Mouse (Mus musculus) lung, postnatal 4 days (tissue): ENCODE data around the gene Rab2b.
"Not testable (repeated sequence)": the region's sequence is repeated elsewhere in the genome, so short reads cannot be mapped to it uniquely, and the experiment has no call there.

ENCODE experiments used
- DNase-seq, 2 experiments: peaks; one replicate each; pipeline ENCODE4 v3.0.0; 2021

Rab2b gene

GRCm38 (mm10) chr14:52278932-52279746 lies at the start of gene Rab2b, which contains the start of gene Tox4:
Gene Rab2b (minus strand): TSS chr14:52279545.
Gene Tox4 (plus strand): TSS chr14:52279146.
- DNase-seq, result peak; percentile 99

- no peak for DNase-seq
Observed at GRCm38 (mm10) chr14:52327910-52328812, 48.8 kb upstream of the Rab2b start, which contains the start of gene Sall2. Gene Sall2 (minus strand): TSS chr14:52328762.

GRCm38 (mm10) chr14:52327375-52327901 lies 48.1 kb upstream of the Rab2b start:
- DNase-seq, result no peak

- DNase-seq, result no peak
Observed at GRCm38 (mm10) chr14:52325890-52326289, 46.5 kb upstream of the Rab2b start.

- no peak for DNase-seq
Observed at GRCm38 (mm10) chr14:52319361-52319760, 40.0 kb upstream of the Rab2b start.

GRCm38 (mm10) chr14:52316441-52317225 lies 37.3 kb upstream of the Rab2b start:
- peak in 1 of 2 experiments; percentile 24 for DNase-seq

GRCm38 (mm10) chr14:52315792-52316440 lies 36.6 kb upstream of the Rab2b start:
- DNase-seq, result peak; percentile 73 to 82

GRCm38 (mm10) chr14:52315283-52315780 lies 36.0 kb upstream of the Rab2b start:
- DNase-seq, result no peak

GRCm38 (mm10) chr14:52314808-52315150 lies 35.4 kb upstream of the Rab2b start:
- peak; percentile 14 to 33 for DNase-seq

GRCm38 (mm10) chr14:52313931-52314807 lies 34.8 kb upstream of the Rab2b start:
- peak; percentile 16 to 27 for DNase-seq

- no peak for DNase-seq
Observed at GRCm38 (mm10) chr14:52310906-52311305, 31.6 kb upstream of the Rab2b start.

GRCm38 (mm10) chr14:52310343-52310742 lies 31.0 kb upstream of the Rab2b start:
- not testable (repeated sequence) for DNase-seq

- DNase-seq, result no peak
Observed at GRCm38 (mm10) chr14:52306100-52306499, 26.8 kb upstream of the Rab2b start.

GRCm38 (mm10) chr14:52304644-52305271 lies 25.4 kb upstream of the Rab2b start, which contains the start of gene Mettl3:
Gene Mettl3 (minus strand): TSS chr14:52305128.
- peak; percentile 94 for DNase-seq

GRCm38 (mm10) chr14:52303517-52303916 lies 24.2 kb upstream of the Rab2b start:
- DNase-seq, result not testable (repeated sequence)

- no peak for DNase-seq
Observed at GRCm38 (mm10) chr14:52295558-52296264, 16.4 kb upstream of the Rab2b start.

GRCm38 (mm10) chr14:52284191-52284590 lies 4.8 kb upstream of the Rab2b start:
- no peak for DNase-seq

- DNase-seq, result no peak
Observed at GRCm38 (mm10) chr14:52283629-52284028, 4.3 kb upstream of the Rab2b start.

- DNase-seq, result no peak
Observed at GRCm38 (mm10) chr14:52279747-52280120, 389 bp upstream of the Rab2b start.
